In the genomic region with DNA sequence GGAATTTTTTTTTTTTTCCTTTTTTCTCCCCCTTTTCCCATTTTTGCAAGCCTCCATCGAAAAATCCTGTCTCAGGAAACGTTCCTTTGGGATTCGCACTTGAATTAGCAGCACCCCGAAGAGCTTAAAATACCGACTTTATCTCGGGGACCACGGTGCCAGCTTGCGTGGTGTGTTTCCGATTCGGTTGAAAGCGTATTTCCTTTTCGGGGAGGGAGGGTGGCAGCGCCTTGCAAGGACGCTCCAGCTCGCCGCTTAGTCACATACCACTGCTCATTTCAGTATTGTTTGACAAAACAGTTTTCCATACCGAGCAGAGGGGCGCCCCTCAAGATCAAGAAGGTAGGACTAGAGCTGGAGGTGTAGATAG, we compare ENCODE assay signal across 8 mouse cellular contexts. TPM values are rescaled to one million over a fixed set of nuclear protein-coding genes. Genes with fewer than 3 reads are reported as not detected.
DNase-seq lines count a peak whose midpoint lies in the region; ATAC-seq and TF ChIP-seq lines count a peak whose summit lies in the region.

No protein-coding gene starts in this region.

- H3K9me3 ChIP-seq in embryonic facial prominence, embryonic 10.5 days, result no peaks in the 10 kb centered on the region
- no peaks in the 10 kb centered on the region for H3K9me3 ChIP-seq in heart, embryonic 16.5 days (replicated peaks; ENCODE audit: control insufficient read depth, low read length)
- no peaks in the 10 kb centered on the region for H3K9me3 ChIP-seq in lung, embryonic 14.5 days (ENCODE audit: low read depth, low read length)

- ATAC-seq in heart, embryonic 16.5 days (replicated peaks; ENCODE audit: extremely low read depth, insufficient read depth, low FRiP score), result no peak
- no peak for ATAC-seq in lung, embryonic 14.5 days (ENCODE audit: insufficient read depth)

- peaks cover 22% of the 10 kb centered on the region for H3K27me3 ChIP-seq in embryonic facial prominence, embryonic 10.5 days (replicated peaks; ENCODE audit: low read depth, poor library complexity, severe bottlenecking)
- H3K27me3 ChIP-seq in heart, embryonic 16.5 days (ENCODE audit: control insufficient read depth, insufficient read depth, low read length), result peaks cover 3% of the 10 kb centered on the region; the same call in 1 of the 2 replicates
- H3K27me3 ChIP-seq in lung, embryonic 14.5 days (ENCODE audit: insufficient read depth, low read length), result peaks cover 12% of the 10 kb centered on the region

- peak overlapping the region; percentile 95 for H3K27ac ChIP-seq in embryonic facial prominence, embryonic 10.5 days (replicated peaks)
- H3K27ac ChIP-seq in heart, embryonic 16.5 days (ENCODE audit: low read length), result peak overlapping the region; percentile 97
- H3K27ac ChIP-seq in lung, embryonic 14.5 days (ENCODE audit: low read depth), result peak overlapping the region; percentile 96

- H3K4me3 ChIP-seq in embryonic facial prominence, embryonic 10.5 days, result peak overlapping the region; percentile 74
- peak overlapping the region; percentile 99 for H3K4me3 ChIP-seq in heart, embryonic 16.5 days (ENCODE audit: low read length)
- peak overlapping the region; percentile 99 for H3K4me3 ChIP-seq in lung, embryonic 14.5 days (ENCODE audit: low read depth, low read length)

- peak overlapping the region; percentile 65 for H3K4me2 ChIP-seq in heart, embryonic 16.5 days (ENCODE audit: low read depth, low read length)
- H3K4me2 ChIP-seq in lung, embryonic 14.5 days, result peak overlapping the region; percentile 86

- H3K36me3 ChIP-seq in embryonic facial prominence, embryonic 10.5 days (replicated peaks), result peaks cover 2% of the 10 kb centered on the region; the same call in 1 of the 2 replicates
- no peaks in the 10 kb centered on the region for H3K36me3 ChIP-seq in heart, embryonic 16.5 days (ENCODE audit: control insufficient read depth, insufficient read depth)
- H3K36me3 ChIP-seq in lung, embryonic 14.5 days (ENCODE audit: insufficient read depth), result peaks cover 7% of the 10 kb centered on the region; the same call in 1 of the 2 replicates

- H3K9ac ChIP-seq in heart, embryonic 16.5 days (ENCODE audit: low read length), result peak overlapping the region; percentile 98
- peak overlapping the region; percentile 93 for H3K9ac ChIP-seq in lung, embryonic 14.5 days

- WGBS in embryonic facial prominence, embryonic 10.5 days, result 0% methylated on average over 18 of the region's 18 CpGs
- WGBS in heart, embryonic 16.5 days, result under 1% methylated on average over 18 of the region's 18 CpGs
- WGBS in lung, embryonic 14.5 days, result under 1% methylated on average over 18 of the region's 18 CpGs

- TF ChIP-seq CTCF in lung, embryonic 14.5 days (IDR thresholded peaks at IDR 0.05; ENCODE audit: low read depth), result no peak

- DNase-seq in CD4-positive, CD25-positive, alpha-beta regulatory T cell, adult 2 months (ENCODE audit: low read depth, low spot score), result peak; percentile 83
- peak; percentile 62 for DNase-seq in adipocyte (ENCODE audit: low spot score)
- DNase-seq in embryonic facial prominence, embryonic 10.5 days (ENCODE audit: low spot score), result peak; percentile 40
- peak; percentile 60 to 70 for DNase-seq in kidney, postnatal 25 days
- DNase-seq in lung, embryonic 14.5 days, result peak; percentile 66
- peak; percentile 47 for DNase-seq in right cerebral cortex, postnatal 14 days
- peak; percentile 40 for DNase-seq in yolk sac, embryonic 10.5 days (ENCODE audit: low spot score)

- peaks cover 57% of the 10 kb centered on the region for H3K4me1 ChIP-seq in embryonic facial prominence, embryonic 10.5 days
- H3K4me1 ChIP-seq in heart, embryonic 16.5 days (ENCODE audit: control insufficient read depth, insufficient read depth, low read length), result peaks cover 37% of the 10 kb centered on the region
- peaks cover 36% of the 10 kb centered on the region for H3K4me1 ChIP-seq in lung, embryonic 14.5 days (ENCODE audit: insufficient read depth)

RNA-seq across cellular contexts. Expression of a gene that starts 1.2 kb away (rescaled TPM):
- 48.1 and 50.7 TPM in 2 replicates for polyA plus RNA-seq in embryonic facial prominence, embryonic 10.5 days (2016; fragmentation: Nextera tagmentation; extraction: Ambion mirVana)
- polyA plus RNA-seq in heart, embryonic 16.5 days (2015; fragmentation: Nextera tagmentation; extraction: Ambion mirVana), result 29.3 and 31.2 TPM in 2 replicates
- polyA plus RNA-seq in lung, embryonic 14.5 days (2014; fragmentation: Nextera tagmentation; extraction: Ambion mirVana), result 76.1 and 77.4 TPM in 2 replicates

RNA-seq across cellular contexts. Expression of a gene that starts 2.3 kb away (rescaled TPM):
- 0.21 and 0.77 TPM in 2 replicates for polyA plus RNA-seq in embryonic facial prominence, embryonic 10.5 days (2016; fragmentation: Nextera tagmentation; extraction: Ambion mirVana)
- 0.19 and 0.47 TPM in 2 replicates for polyA plus RNA-seq in heart, embryonic 16.5 days (2015; fragmentation: Nextera tagmentation; extraction: Ambion mirVana)
- polyA plus RNA-seq in lung, embryonic 14.5 days (2014; fragmentation: Nextera tagmentation; extraction: Ambion mirVana), result 0.33 and 0.49 TPM in 2 replicates

RNA-seq across cellular contexts. Expression of a gene that starts 33.6 kb away (rescaled TPM):
- 3.3 and 3.6 TPM in 2 replicates for polyA plus RNA-seq in embryonic facial prominence, embryonic 10.5 days (2016; fragmentation: Nextera tagmentation; extraction: Ambion mirVana)
- 2.0 TPM in 2 replicates for polyA plus RNA-seq in heart, embryonic 16.5 days (2015; fragmentation: Nextera tagmentation; extraction: Ambion mirVana)
- polyA plus RNA-seq in lung, embryonic 14.5 days (2014; fragmentation: Nextera tagmentation; extraction: Ambion mirVana), result 3.1 and 5.2 TPM in 2 replicates
